Comparison of ENCODE assay signal across 22 mouse cellular contexts in genomic region chr12:33101627-33102026, GRCm38 (mm10). TPM values are rescaled to one million over a fixed set of nuclear protein-coding genes. Genes with fewer than 3 reads are reported as not detected.
DNase-seq lines count a peak whose midpoint lies in the region; ATAC-seq lines count a peak whose summit lies in the region.
"Had no signal": no experiment of that assay in that cellular context is flagged by ENCODE, and none has a peak within 500 bp of the region (broad histone marks: within the 10 kb centered on the region; RNA-seq: fewer than 3 reads in every experiment).

No protein-coding gene starts in this region.

- no peak overlapping the region for H3K4me2 ChIP-seq in hindbrain, embryonic 13.5 days
- H3K4me2 ChIP-seq in neural tube, embryonic 13.5 days = no peak overlapping the region
- H3K4me2 ChIP-seq in intestine, embryonic 16.5 days (ENCODE audit: low read depth, low read length) = no peak overlapping the region

- H3K27me3 ChIP-seq in hindbrain, embryonic 13.5 days = no peaks in the 10 kb centered on the region
- no peaks in the 10 kb centered on the region for H3K27me3 ChIP-seq in hindbrain, embryonic 10.5 days (ENCODE audit: insufficient read depth, poor library complexity, severe bottlenecking)
- H3K27me3 ChIP-seq in neural tube, embryonic 13.5 days = no peaks in the 10 kb centered on the region
- no peaks in the 10 kb centered on the region for H3K27me3 ChIP-seq in intestine, embryonic 16.5 days (replicated peaks; ENCODE audit: control insufficient read depth, insufficient read depth, low read length)
- H3K27me3 ChIP-seq: neural tube, embryonic 12.5 days had no signal

- 61% methylated on average over 8 of the region's 8 CpGs for WGBS in hindbrain, embryonic 13.5 days
- WGBS in hindbrain, embryonic 10.5 days = 80% methylated on average over 8 of the region's 8 CpGs
- WGBS in neural tube, embryonic 13.5 days = 48% methylated on average over 8 of the region's 8 CpGs
- 52% methylated on average over 8 of the region's 8 CpGs for WGBS in intestine, embryonic 16.5 days

- no peak; the same call in 1 of the 2 replicates for ATAC-seq in hindbrain, embryonic 13.5 days (ENCODE audit: low FRiP score)
- ATAC-seq in neural tube, embryonic 13.5 days (ENCODE audit: low read depth) = peak; percentile 60; the same call in 1 of the 2 replicates
- ATAC-seq in intestine, embryonic 16.5 days = no peak
- no peak for ATAC-seq in granulocyte monocyte progenitor cell, adult 5-6 weeks (replicated peaks; ENCODE audit: poor library complexity, severe bottlenecking)

- no peak overlapping the region for H3K4me3 ChIP-seq in hindbrain, embryonic 13.5 days
- no peak overlapping the region for H3K4me3 ChIP-seq in hindbrain, embryonic 10.5 days
- no peak overlapping the region for H3K4me3 ChIP-seq in neural tube, embryonic 13.5 days
- no peak overlapping the region for H3K4me3 ChIP-seq in intestine, embryonic 16.5 days (ENCODE audit: low read length)
- H3K4me3 ChIP-seq: left cerebral cortex, adult 2 months; neural tube, embryonic 12.5 days had no signal

- peak overlapping the region; percentile 18; the same call in 1 of the 2 replicates for H3K27ac ChIP-seq in hindbrain, embryonic 13.5 days
- H3K27ac ChIP-seq in hindbrain, embryonic 10.5 days = no peak overlapping the region
- H3K27ac ChIP-seq in neural tube, embryonic 13.5 days (replicated peaks) = peak overlapping the region; percentile 78; the same call in 1 of the 2 replicates
- H3K27ac ChIP-seq in intestine, embryonic 16.5 days (ENCODE audit: low read length) = peak overlapping the region; percentile 65
- H3K27ac ChIP-seq: left cerebral cortex, adult 2 months; neural tube, embryonic 12.5 days had no signal

- H3K9ac ChIP-seq in hindbrain, embryonic 13.5 days = no peak overlapping the region
- no peak overlapping the region for H3K9ac ChIP-seq in neural tube, embryonic 13.5 days
- H3K9ac ChIP-seq in intestine, embryonic 16.5 days (ENCODE audit: low read depth, low read length) = no peak overlapping the region
- H3K9ac ChIP-seq: neural tube, embryonic 12.5 days had no signal

- H3K9me3 ChIP-seq in hindbrain, embryonic 13.5 days = no peaks in the 10 kb centered on the region
- H3K9me3 ChIP-seq in hindbrain, embryonic 10.5 days = no peaks in the 10 kb centered on the region
- no peaks in the 10 kb centered on the region for H3K9me3 ChIP-seq in neural tube, embryonic 13.5 days
- no peaks in the 10 kb centered on the region for H3K9me3 ChIP-seq in intestine, embryonic 16.5 days (ENCODE audit: control insufficient read depth, low read length)
- H3K9me3 ChIP-seq: neural tube, embryonic 12.5 days had no signal

- H3K36me3 ChIP-seq in hindbrain, embryonic 13.5 days = no peaks in the 10 kb centered on the region
- H3K36me3 ChIP-seq in hindbrain, embryonic 10.5 days = no peaks in the 10 kb centered on the region
- no peaks in the 10 kb centered on the region for H3K36me3 ChIP-seq in neural tube, embryonic 13.5 days
- no peaks in the 10 kb centered on the region for H3K36me3 ChIP-seq in intestine, embryonic 16.5 days (ENCODE audit: control insufficient read depth, insufficient read depth, low read length)
- H3K36me3 ChIP-seq: neural tube, embryonic 12.5 days had no signal

- peaks cover 27% of the 10 kb centered on the region for H3K4me1 ChIP-seq in hindbrain, embryonic 13.5 days (replicated peaks)
- H3K4me1 ChIP-seq in hindbrain, embryonic 10.5 days (replicated peaks) = peaks cover 21% of the 10 kb centered on the region
- peaks cover 33% of the 10 kb centered on the region for H3K4me1 ChIP-seq in neural tube, embryonic 13.5 days (replicated peaks)
- H3K4me1 ChIP-seq in intestine, embryonic 16.5 days (ENCODE audit: control insufficient read depth, insufficient read depth, low read length) = 0 out of 2 replicates have a peak, but pooled peaks cover 7% of the 10 kb centered on the region

- DNase-seq in hindbrain, embryonic 10.5 days (ENCODE audit: low spot score) = no peak
- no peak for DNase-seq in neural tube, embryonic 10.5 days (ENCODE audit: extremely low spot score, low spot score)
- no peak for DNase-seq in retina, postnatal 1 day
- DNase-seq: adrenal gland, postnatal 10 days; cerebellum, adult 9-10 months; gastrocnemius, postnatal 36 days; layer of hippocampus, adult 9-11 months; left cerebral cortex, postnatal 4 days; liver; right cerebral cortex, postnatal 14 days had no signal

RNA-seq across cellular contexts. Expression of gene Cdhr3, which starts 9.0 kb away (rescaled TPM):
- polyA plus RNA-seq in hindbrain, embryonic 13.5 days (2015; fragmentation: Nextera tagmentation; extraction: Ambion mirVana) = 0.25 and 0.26 TPM in 2 replicates
- 0.05 and 0.27 TPM in 2 replicates for polyA plus RNA-seq in hindbrain, embryonic 10.5 days (2016; fragmentation: Nextera tagmentation; extraction: Ambion mirVana)
- 0.18 and 0.33 TPM in 2 replicates for polyA plus RNA-seq in neural tube, embryonic 13.5 days (2015; fragmentation: Nextera tagmentation; extraction: Ambion mirVana)
- polyA plus RNA-seq in intestine, embryonic 16.5 days (2015; fragmentation: Nextera tagmentation; extraction: Ambion mirVana) = 0.04 and 0.15 TPM in 2 replicates
- not detected in 2 replicates for total RNA-seq in granulocyte monocyte progenitor cell, adult 5-6 weeks (2014; fragmentation: Nextera tagmentation)
- total RNA-seq in granulocyte monocyte progenitor cell, adult 5-6 weeks (2017) = not detected in 2 replicates
- total RNA-seq: common myeloid progenitor, adult 5-6 weeks; monocyte, adult 5-6 weeks had no signal
- polyA plus RNA-seq: embryonic facial prominence, embryonic 11.5 days; kidney, embryonic 14.5 days; liver, embryonic 16.5 days; Patski had no signal

RNA-seq across cellular contexts. Expression of gene Atxn7l1, which starts 45.9 kb away (rescaled TPM):
- 19.9 and 22.4 TPM in 2 replicates for polyA plus RNA-seq in hindbrain, embryonic 13.5 days (2015; fragmentation: Nextera tagmentation; extraction: Ambion mirVana)
- polyA plus RNA-seq in hindbrain, embryonic 10.5 days (2016; fragmentation: Nextera tagmentation; extraction: Ambion mirVana) = 11.2 and 12.7 TPM in 2 replicates
- polyA plus RNA-seq in neural tube, embryonic 13.5 days (2015; fragmentation: Nextera tagmentation; extraction: Ambion mirVana) = 22.1 and 23.3 TPM in 2 replicates
- 12.9 and 14.5 TPM in 2 replicates for polyA plus RNA-seq in intestine, embryonic 16.5 days (2015; fragmentation: Nextera tagmentation; extraction: Ambion mirVana)
- 85.5 and 121 TPM in 2 replicates for total RNA-seq in granulocyte monocyte progenitor cell, adult 5-6 weeks (2014; fragmentation: Nextera tagmentation)
- total RNA-seq in granulocyte monocyte progenitor cell, adult 5-6 weeks (2017) = 44.6 and 58.1 TPM in 2 replicates
